Mouse (Mus musculus) testis, adult 2 months (tissue): ENCODE measurements at regions not wholly inside any gene's neighbourhood (a gene's known extent, or its start where the extent isn't known, plus 50 kb on each side); places are given as distances from the start of the nearest gene placed in this dataset.

Experiments used
- H3K27ac ChIP-seq: fragments of 200-500 bp; 2 replicates; pipeline ENCODE4 v1.5.1; 2012; ENCODE audit warnings: low read depth, low read length; ENCODE audit not compliant: control insufficient read depth, insufficient read depth
- H3K27me3 ChIP-seq: fragments of 200-500 bp; 2 replicates; pipeline ENCODE4 v1.6.1; 2012; ENCODE audit warnings: mild to moderate bottlenecking, low read length, moderate library complexity; ENCODE audit not compliant: control insufficient read depth, insufficient read depth
- H3K36me3 ChIP-seq: fragments of 200-500 bp; 2 replicates; pipeline ENCODE4 v1.6.1; 2012; ENCODE audit warnings: mild to moderate bottlenecking, low read length; ENCODE audit not compliant: control insufficient read depth, insufficient read depth
- H3K4me1 ChIP-seq: fragments of 200-500 bp; 2 replicates; pipeline ENCODE4 v1.6.1; 2012; ENCODE audit warnings: low read length; ENCODE audit not compliant: control insufficient read depth, insufficient read depth
- H3K4me3 ChIP-seq: fragments of 200-500 bp; 2 replicates; pipeline ENCODE4 v1.5.1; 2012; ENCODE audit warnings: low read depth, mild to moderate bottlenecking, low read length, moderate library complexity, mixed read lengths; ENCODE audit not compliant: control insufficient read depth
- CTCF ChIP-seq: fragments of 200-500 bp; IDR thresholded peaks from 2 replicates; pipeline ENCODE4 v1.5.1; 2012; ENCODE audit warnings: low read depth, mild to moderate bottlenecking, inconsistent platforms, low read length, moderate library complexity; ENCODE audit not compliant: control insufficient read depth, insufficient read depth, insufficient replicate concordance
- POLR2A ChIP-seq: fragments of 200-500 bp; IDR thresholded peaks from 2 replicates; pipeline ENCODE4 v1.6.1; 2012; ENCODE audit warnings: low read depth, mild to moderate bottlenecking, inconsistent platforms, low read length, moderate library complexity; ENCODE audit not compliant: control insufficient read depth

DNA sequence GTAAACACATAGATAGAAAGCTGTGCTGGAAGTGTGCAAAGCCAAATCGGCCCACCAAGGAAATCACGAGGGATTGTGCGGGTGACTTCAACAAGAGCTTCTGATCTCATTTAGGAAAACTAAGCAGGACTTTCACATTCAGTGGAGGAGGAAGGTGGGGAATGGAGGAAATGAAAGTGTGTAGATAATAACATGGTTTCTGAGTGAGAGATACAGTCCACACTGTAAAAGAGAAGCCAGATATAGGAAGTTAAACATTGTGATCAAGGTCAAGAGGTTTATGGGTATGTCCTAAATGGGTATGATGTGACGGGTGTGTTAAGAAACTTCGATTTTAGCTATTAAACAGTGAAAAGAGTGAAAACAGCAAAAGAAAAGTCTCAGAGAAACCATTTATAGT is 310.1 kb upstream of the Actbl2 start:
- no peaks in the 10 kb centered on the region for H3K27me3 ChIP-seq
- no peak for TF ChIP-seq POLR2A
- H3K27ac ChIP-seq, result no peak overlapping the region
- H3K4me1 ChIP-seq, result no peaks in the 10 kb centered on the region
- no peaks in the 10 kb centered on the region for H3K36me3 ChIP-seq
- H3K4me3 ChIP-seq, result no peak overlapping the region

DNA sequence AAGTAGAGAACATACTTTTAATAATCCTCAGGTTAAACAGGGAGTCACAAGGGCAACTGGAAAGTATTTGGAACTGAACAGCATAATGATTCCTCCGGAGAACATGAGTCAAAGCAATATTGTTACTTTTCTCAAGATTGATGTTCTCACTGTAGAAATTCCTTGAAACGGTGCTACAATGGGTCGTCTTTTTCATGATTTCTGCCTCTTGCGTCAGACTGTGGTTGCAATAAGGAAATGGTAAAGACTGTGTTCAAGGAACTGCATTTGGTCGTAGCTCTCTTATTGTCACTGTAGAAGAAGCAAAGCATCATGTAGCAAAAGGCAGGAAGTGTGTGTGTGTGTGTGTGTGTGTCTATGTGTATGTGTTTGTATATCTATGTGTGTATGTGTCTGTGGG is 294.6 kb upstream of the Actbl2 start:
- Histone ChIP-seq H3K27me3 (no peaks in the 10 kb centered on the region), H3K4me1 (no peaks in the 10 kb centered on the region), H3K27ac (no peak overlapping the region), H3K36me3 (no peaks in the 10 kb centered on the region), H3K4me3 (no peak overlapping the region)
- TF ChIP-seq POLR2A (no peak), CTCF (no peak)

DNA sequence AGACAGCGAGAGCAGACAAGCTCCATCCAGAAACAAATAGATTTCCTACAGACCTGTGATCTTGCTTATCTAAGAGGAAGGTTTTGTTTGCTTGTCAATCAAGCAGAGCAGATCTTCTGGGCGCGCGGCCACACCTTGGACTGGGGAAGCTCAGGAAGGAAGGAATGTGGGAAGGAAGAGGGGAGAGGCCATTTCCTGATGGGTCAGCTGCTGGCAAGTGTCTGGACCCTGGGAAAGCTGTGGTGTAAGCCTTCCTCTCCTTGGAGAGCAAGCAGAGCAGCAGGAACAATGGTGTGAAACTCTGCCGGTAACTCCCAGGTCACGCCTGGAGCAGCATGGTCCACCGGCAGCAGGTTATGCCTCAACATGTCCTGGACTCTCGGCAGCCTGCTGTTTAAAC is 287.7 kb upstream of the Actbl2 start:
- Histone ChIP-seq H3K4me1 (no peaks in the 10 kb centered on the region), H3K27ac (no peak overlapping the region), H3K36me3 (no peaks in the 10 kb centered on the region), H3K4me3 (no peak overlapping the region), H3K27me3 (no peaks in the 10 kb centered on the region)
- TF ChIP-seq CTCF (no peak), POLR2A (no peak)

DNA sequence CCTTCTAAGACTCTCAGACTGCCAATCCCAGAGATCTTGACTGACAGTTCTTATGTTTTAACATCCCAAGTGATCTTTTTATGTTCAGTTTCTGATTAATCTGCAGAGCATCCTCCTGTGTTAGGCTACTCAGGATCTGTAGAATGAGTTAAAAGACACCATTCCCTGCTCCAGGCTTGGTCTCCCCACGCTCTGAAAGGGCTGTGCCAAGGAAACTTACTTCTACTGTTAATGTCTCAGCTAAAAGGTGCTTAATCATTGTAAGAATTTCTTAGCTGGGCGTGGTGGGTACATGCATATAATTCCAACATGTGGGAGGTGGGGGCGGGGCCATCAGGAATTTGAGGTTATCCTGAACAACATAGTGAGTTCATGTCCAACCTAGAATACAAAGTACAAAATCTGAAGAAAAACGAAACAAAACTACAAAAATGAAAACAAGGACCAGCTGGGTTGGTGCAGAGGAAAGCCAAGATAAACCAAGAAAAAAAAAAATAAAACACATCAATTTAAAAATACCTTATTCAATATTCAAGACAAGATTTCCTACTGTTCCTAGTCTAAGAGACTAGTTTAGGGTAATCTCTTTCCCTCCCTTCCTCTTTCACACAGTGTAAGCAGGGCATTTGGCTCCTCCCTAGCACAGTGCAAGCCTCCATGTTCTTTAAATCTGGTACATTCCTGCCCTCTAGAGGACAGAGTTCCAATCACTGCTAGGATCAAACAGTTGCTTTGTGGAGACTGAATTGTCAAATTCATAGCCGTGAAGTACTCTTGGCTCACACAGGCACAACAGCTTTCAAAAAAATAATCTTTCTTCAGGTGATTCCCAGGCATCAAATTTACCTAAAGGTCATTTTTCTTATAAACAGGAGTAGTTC is 286.9 kb upstream of the Actbl2 start:
- Histone ChIP-seq H3K27ac (no peak overlapping the region), H3K27me3 (no peaks in the 10 kb centered on the region), H3K4me3 (no peak overlapping the region), H3K4me1 (no peaks in the 10 kb centered on the region), H3K36me3 (no peaks in the 10 kb centered on the region)
- TF ChIP-seq CTCF (no peak; the same call in 1 of the 2 replicates), POLR2A (no peak)

DNA sequence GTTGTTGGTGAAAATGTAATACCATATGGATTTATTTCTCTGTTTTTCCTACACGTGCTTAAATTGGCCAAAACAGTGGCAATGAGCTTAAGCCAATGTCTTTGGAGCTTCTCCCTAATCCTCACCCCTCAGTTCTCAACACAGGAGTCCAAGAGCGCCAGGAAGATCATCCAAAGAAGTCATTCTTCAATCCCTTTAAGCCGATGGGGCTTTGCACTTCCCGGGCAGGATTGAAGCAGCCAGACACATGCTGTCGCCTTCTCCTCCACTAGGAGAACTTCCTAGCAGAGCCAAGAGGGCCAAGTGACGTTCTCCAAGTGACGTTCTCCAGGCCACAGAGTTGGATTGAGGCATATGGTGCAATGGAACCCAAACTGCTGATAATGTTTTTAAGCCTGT is 286.3 kb upstream of the Actbl2 start:
- Histone ChIP-seq H3K4me1 (no peaks in the 10 kb centered on the region), H3K27ac (no peak overlapping the region), H3K36me3 (no peaks in the 10 kb centered on the region), H3K4me3 (no peak overlapping the region), H3K27me3 (no peaks in the 10 kb centered on the region)
- TF ChIP-seq POLR2A (no peak), CTCF (no peak)

DNA sequence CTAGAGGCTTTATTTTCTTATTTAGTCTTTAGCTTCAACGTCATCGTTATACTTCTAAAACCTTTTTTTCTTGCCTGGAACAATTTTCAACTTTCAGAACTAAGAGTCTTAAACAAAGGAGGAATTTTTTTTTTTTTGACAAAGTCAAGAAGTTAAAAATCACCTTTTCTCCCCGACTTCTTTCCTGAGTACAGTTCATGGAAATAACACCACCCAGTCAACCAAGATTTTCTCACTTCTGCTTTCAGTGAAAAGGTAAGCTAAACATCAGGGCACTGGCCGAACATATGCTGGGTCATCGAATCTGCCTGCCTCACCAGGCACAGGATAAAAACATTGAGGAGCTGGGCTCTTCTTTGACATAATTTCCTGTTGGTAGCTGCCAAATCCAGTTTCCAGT is 277.4 kb upstream of the Actbl2 start:
- Histone ChIP-seq H3K27me3 (no peaks in the 10 kb centered on the region), H3K4me3 (no peak overlapping the region), H3K4me1 (no peaks in the 10 kb centered on the region), H3K36me3 (no peaks in the 10 kb centered on the region), H3K27ac (no peak overlapping the region)
- TF ChIP-seq POLR2A (no peak), CTCF (no peak)

DNA sequence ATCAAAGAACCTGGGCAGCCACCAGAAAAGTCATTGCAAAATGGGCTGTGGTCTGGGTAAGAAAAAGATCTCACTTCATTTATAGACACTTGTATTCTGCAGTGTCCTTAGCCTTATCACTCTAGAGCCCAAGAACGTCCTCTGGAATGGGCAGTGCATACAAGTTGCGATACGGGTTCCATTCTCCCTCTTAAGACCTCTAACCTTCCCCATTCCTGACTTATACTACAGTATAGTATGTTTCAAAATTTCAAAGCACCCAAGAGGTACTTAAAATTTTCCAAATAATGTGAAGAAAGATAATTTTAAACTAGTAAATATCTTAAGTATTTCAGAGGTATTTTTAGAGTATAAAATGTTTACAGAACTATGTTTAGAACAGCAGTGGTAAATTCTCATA is 276.8 kb upstream of the Actbl2 start:
- Histone ChIP-seq H3K27me3 (no peaks in the 10 kb centered on the region), H3K4me1 (no peaks in the 10 kb centered on the region), H3K27ac (no peak overlapping the region), H3K36me3 (no peaks in the 10 kb centered on the region), H3K4me3 (no peak overlapping the region)
- TF ChIP-seq POLR2A (no peak), CTCF (no peak)
